Mouse (Mus musculus): ENCODE data around the gene Fnbp4. TPM values are rescaled to one million over a fixed set of nuclear protein-coding genes. Genes with fewer than 3 reads are reported as not detected.

Gene Fnbp4
- polyA plus RNA-seq, 1 experiment: 12.1 TPM

- no peak for TF ChIP-seq USF1 (IDR thresholded peaks at IDR 0.05; ENCODE audit: low read depth)
- no peak for TF ChIP-seq MYOD1 (IDR thresholded peaks at IDR 0.05; ENCODE audit: control insufficient read depth, insufficient read length, low read depth)
- no peak for TF ChIP-seq CEBPB (IDR thresholded peaks at IDR 0.05; ENCODE audit: low read depth)
- TF ChIP-seq MYOG (IDR thresholded peaks at IDR 0.05; ENCODE audit: control insufficient read depth, extremely low read depth, insufficient read length): no peak
- TF ChIP-seq FOSL1 (IDR thresholded peaks at IDR 0.05; ENCODE audit: insufficient read depth, low read length, poor library complexity, severe bottlenecking): no peak
- no peak for TF ChIP-seq MAX (IDR thresholded peaks at IDR 0.05)
- no peak for TF ChIP-seq CTCF (IDR thresholded peaks at IDR 0.05; ENCODE audit: control insufficient read depth, insufficient read depth, insufficient read length)
- no peak overlapping the region for H3ac ChIP-seq (ENCODE audit: control insufficient read depth, insufficient read length, low read depth)
- H3K27me3 ChIP-seq (ENCODE audit: control insufficient read depth, insufficient read depth, insufficient read length): no peaks in the 10 kb centered on the region
- H3K4me3 ChIP-seq (ENCODE audit: insufficient read depth, poor library complexity, severe bottlenecking): no peak overlapping the region
- H3K79me2 ChIP-seq (ENCODE audit: control insufficient read depth, insufficient read depth): no peaks in the 10 kb centered on the region
- H3K79me3 ChIP-seq (ENCODE audit: low read depth): no peaks in the 10 kb centered on the region
- H3K36me3 ChIP-seq (ENCODE audit: control insufficient read depth, insufficient read depth): peaks cover 41% of the 10 kb centered on the region
Measured at GRCm38 (mm10) chr2:90782901-90783486, 37.8 kb downstream of the Fnbp4 start.

GRCm38 (mm10) chr2:90788126-90788525, 43.0 kb downstream of the Fnbp4 start:
- no peaks in the 10 kb centered on the region for H3K79me3 ChIP-seq (ENCODE audit: low read depth)
- no peak overlapping the region for H3ac ChIP-seq (ENCODE audit: control insufficient read depth, insufficient read length, low read depth)
- no peaks in the 10 kb centered on the region for H3K36me3 ChIP-seq (ENCODE audit: control insufficient read depth, insufficient read depth)
- H3K79me2 ChIP-seq (ENCODE audit: control insufficient read depth, insufficient read depth): no peaks in the 10 kb centered on the region
- TF ChIP-seq CTCF (IDR thresholded peaks at IDR 0.05; ENCODE audit: control insufficient read depth, insufficient read depth, insufficient read length): no peak
- TF ChIP-seq CEBPB (IDR thresholded peaks at IDR 0.05; ENCODE audit: low read depth): no peak
- no peak for TF ChIP-seq USF1 (IDR thresholded peaks at IDR 0.05; ENCODE audit: low read depth)
- TF ChIP-seq MAX (IDR thresholded peaks at IDR 0.05): no peak
- no peak for TF ChIP-seq FOSL1 (IDR thresholded peaks at IDR 0.05; ENCODE audit: insufficient read depth, low read length, poor library complexity, severe bottlenecking)
- no peaks in the 10 kb centered on the region for H3K27me3 ChIP-seq (ENCODE audit: control insufficient read depth, insufficient read depth, insufficient read length)
- H3K4me3 ChIP-seq (ENCODE audit: insufficient read depth, poor library complexity, severe bottlenecking): no peak overlapping the region

GRCm38 (mm10) chr2:90808241-90809126, 63.3 kb downstream of the Fnbp4 start:
- Histone ChIP-seq H3ac (ENCODE audit: control insufficient read depth, insufficient read length, low read depth) (no peak overlapping the region), H3K36me3 (ENCODE audit: control insufficient read depth, insufficient read depth) (no peaks in the 10 kb centered on the region), H3K27me3 (ENCODE audit: control insufficient read depth, insufficient read depth, insufficient read length) (no peaks in the 10 kb centered on the region), H3K79me2 (ENCODE audit: control insufficient read depth, insufficient read depth) (no peaks in the 10 kb centered on the region), H3K79me3 (ENCODE audit: low read depth) (no peaks in the 10 kb centered on the region), H3K4me3 (ENCODE audit: insufficient read depth, poor library complexity, severe bottlenecking) (no peak overlapping the region)
- TF ChIP-seq FOSL1 (IDR thresholded peaks at IDR 0.05; ENCODE audit: insufficient read depth, low read length, poor library complexity, severe bottlenecking) (no peak), MAX (IDR thresholded peaks at IDR 0.05) (no peak), MYOG (IDR thresholded peaks at IDR 0.05; ENCODE audit: control insufficient read depth, extremely low read depth, insufficient read length) (no peak), USF1 (IDR thresholded peaks at IDR 0.05; ENCODE audit: low read depth) (no peak), MYOD1 (IDR thresholded peaks at IDR 0.05; ENCODE audit: control insufficient read depth, insufficient read length, low read depth) (no peak), CTCF (IDR thresholded peaks at IDR 0.05; ENCODE audit: control insufficient read depth, insufficient read depth, insufficient read length) (no peak), CEBPB (IDR thresholded peaks at IDR 0.05; ENCODE audit: low read depth) (no peak)

GRCm38 (mm10) chr2:90810751-90811150, 65.6 kb downstream of the Fnbp4 start:
- Histone ChIP-seq H3K27me3 (ENCODE audit: control insufficient read depth, insufficient read depth, insufficient read length) (no peaks in the 10 kb centered on the region), H3K4me3 (ENCODE audit: insufficient read depth, poor library complexity, severe bottlenecking) (no peak overlapping the region), H3K36me3 (ENCODE audit: control insufficient read depth, insufficient read depth) (no peaks in the 10 kb centered on the region), H3K79me3 (ENCODE audit: low read depth) (no peaks in the 10 kb centered on the region), H3K79me2 (ENCODE audit: control insufficient read depth, insufficient read depth) (no peaks in the 10 kb centered on the region), H3ac (ENCODE audit: control insufficient read depth, insufficient read length, low read depth) (no peak overlapping the region)
- TF ChIP-seq CTCF (IDR thresholded peaks at IDR 0.05; ENCODE audit: control insufficient read depth, insufficient read depth, insufficient read length) (no peak), USF1 (IDR thresholded peaks at IDR 0.05; ENCODE audit: low read depth) (no peak), MYOD1 (IDR thresholded peaks at IDR 0.05; ENCODE audit: control insufficient read depth, insufficient read length, low read depth) (no peak), FOSL1 (IDR thresholded peaks at IDR 0.05; ENCODE audit: insufficient read depth, low read length, poor library complexity, severe bottlenecking) (no peak), MYOG (IDR thresholded peaks at IDR 0.05; ENCODE audit: control insufficient read depth, extremely low read depth, insufficient read length) (no peak), CEBPB (IDR thresholded peaks at IDR 0.05; ENCODE audit: low read depth) (no peak), MAX (IDR thresholded peaks at IDR 0.05) (no peak)

- no peaks in the 10 kb centered on the region for H3K27me3 ChIP-seq (ENCODE audit: control insufficient read depth, insufficient read depth, insufficient read length)
- H3K4me3 ChIP-seq (ENCODE audit: insufficient read depth, poor library complexity, severe bottlenecking): no peak overlapping the region
- no peaks in the 10 kb centered on the region for H3K79me2 ChIP-seq (ENCODE audit: control insufficient read depth, insufficient read depth)
- H3ac ChIP-seq (ENCODE audit: control insufficient read depth, insufficient read length, low read depth): no peak overlapping the region
- TF ChIP-seq CTCF (IDR thresholded peaks at IDR 0.05; ENCODE audit: control insufficient read depth, insufficient read depth, insufficient read length) (no peak), USF1 (IDR thresholded peaks at IDR 0.05; ENCODE audit: low read depth) (no peak), FOSL1 (IDR thresholded peaks at IDR 0.05; ENCODE audit: insufficient read depth, low read length, poor library complexity, severe bottlenecking) (no peak)
- H3K36me3 ChIP-seq (ENCODE audit: control insufficient read depth, insufficient read depth): no peaks in the 10 kb centered on the region
- H3K79me3 ChIP-seq (ENCODE audit: low read depth): no peaks in the 10 kb centered on the region
Measured at GRCm38 (mm10) chr2:90815266-90815665, 70.1 kb downstream of the Fnbp4 start.
